Mouse (Mus musculus) lung, postnatal 36 days (tissue): ENCODE results near the gene Ear1.
"Not testable (repeated sequence)": the region's sequence is repeated elsewhere in the genome, so short reads cannot be mapped to it uniquely, and the experiment has no call there.

Experiments
- DNase-seq: peaks from one replicate; pipeline ENCODE4 v3.0.0; 2022; ENCODE audit warnings: mixed read lengths

The Ear1 gene

DNA sequence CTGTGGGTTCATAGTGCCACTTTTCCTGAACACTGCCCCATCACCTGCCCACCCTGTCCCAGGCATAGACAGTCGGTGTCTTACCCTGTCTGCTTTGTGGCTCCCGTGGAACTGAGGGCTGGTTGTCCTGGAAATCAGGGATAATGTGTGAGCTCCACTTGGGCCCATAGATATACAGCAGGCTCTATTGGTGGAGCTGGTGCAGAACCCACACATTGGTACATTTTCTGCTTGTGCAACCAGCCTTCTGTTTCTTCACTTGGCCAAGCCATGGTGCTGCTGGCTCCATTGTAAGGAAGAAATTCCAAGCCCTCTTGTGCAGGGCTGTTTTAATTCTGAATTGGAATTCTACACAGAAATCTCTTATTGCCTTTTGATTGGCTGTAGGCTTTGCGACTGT, at the start of gene Ear1:
TSS of gene Ear1 (minus strand) at position 101 of the 400 bp plus-strand sequence.
- DNase-seq: not testable (repeated sequence)

DNA sequence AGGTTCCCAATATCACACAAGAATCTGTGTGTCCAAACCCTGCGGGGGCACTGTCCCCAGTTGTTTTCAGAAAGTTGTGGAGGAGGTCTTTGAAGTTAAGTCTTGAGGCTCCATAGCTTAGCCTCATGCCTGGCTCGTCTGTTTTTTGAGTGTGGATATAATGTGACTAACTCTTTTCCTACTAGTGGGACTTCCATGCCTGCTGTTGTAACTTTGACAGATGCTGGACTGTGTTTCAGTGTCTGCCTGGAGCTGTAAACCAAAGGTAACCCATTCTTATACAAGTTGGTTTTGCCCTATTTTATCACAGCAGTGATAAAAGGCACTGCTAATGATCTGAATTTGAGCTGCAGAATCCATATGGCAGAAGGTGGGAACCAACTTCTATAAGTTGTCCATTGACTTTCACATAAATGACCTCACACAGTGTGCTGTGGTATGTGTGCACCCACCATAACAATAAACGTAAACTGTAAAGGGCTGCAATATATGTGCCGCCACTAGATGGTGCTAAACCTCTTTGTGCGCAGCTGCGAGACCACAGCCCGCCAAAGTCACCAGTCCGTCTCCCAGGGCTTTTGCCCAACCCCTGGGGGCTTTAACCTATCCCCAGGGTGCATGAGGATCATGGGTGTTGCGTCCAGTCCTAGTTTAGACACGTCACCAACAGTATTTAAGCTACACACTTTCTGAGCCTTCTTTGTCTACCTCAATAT, 49.5 kb upstream of the Ear1 start, which contains the start of gene Gm8113:
TSS of gene Gm8113 (plus strand) at position 703 of the 716 bp plus-strand sequence.
- DNase-seq: peak; percentile 80

DNA sequence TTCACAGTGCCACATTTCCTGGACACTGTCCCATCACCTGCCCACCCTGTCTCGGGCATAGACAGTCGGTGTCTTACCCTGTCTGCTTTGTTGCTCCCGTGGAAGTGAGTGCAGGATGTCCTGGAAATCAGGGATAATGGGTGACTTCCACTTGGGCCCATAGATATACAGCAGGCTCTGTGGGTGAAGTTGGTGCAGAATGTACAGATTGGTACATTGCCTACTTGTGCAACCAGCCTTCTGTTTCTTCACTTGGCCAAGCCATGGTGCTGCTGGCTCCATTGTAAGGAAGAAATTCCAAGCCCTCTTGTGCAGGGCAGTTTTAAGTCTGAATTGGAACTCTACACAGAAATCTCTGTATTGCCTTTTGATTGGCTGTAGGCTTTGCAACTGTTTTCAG, 48.1 kb upstream of the Ear1 start, which contains the start of gene Ear10:
TSS of gene Ear10 (minus strand) at position 101 of the 400 bp plus-strand sequence.
- not testable (repeated sequence) for DNase-seq

DNA sequence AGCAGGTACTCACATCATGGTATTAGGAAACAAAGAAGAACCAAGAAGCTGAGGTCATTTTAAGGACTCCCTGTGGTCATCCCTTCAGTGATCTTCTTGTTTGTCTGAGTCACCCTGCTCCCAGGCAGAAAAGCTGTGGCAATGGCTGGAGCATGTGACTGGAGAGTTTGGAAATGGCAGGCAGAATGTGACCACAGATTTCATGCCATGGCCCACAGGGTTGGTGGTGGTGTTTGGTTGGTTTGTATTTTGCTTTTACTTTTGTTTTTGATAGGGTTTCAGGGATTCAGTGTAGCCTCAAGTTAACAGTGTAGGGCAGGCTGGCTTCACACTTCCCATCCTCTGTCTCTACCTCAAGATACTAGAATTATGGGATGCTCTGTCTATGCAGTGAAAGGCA, 42.9 kb upstream of the Ear1 start:
- peak; percentile 34 for DNase-seq

DNA sequence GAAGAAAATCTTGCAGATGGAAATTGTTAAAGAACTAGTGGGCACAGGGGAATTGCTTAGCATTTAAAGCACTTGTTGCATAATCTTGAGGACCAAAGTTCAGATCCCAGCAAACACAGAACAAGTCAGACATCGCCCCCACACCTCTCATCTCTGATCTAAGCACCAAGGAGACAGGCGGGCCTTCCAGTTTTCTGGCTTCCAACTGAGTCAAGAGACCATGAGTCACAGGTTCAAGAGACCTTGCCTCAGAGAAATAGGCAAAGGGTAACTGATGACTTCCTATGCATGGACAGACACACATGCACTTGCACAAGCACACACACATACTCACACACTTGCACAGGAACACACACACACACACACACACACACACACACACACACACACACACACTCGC, 23.3 kb upstream of the Ear1 start:
- peak; percentile 23 for DNase-seq

DNA sequence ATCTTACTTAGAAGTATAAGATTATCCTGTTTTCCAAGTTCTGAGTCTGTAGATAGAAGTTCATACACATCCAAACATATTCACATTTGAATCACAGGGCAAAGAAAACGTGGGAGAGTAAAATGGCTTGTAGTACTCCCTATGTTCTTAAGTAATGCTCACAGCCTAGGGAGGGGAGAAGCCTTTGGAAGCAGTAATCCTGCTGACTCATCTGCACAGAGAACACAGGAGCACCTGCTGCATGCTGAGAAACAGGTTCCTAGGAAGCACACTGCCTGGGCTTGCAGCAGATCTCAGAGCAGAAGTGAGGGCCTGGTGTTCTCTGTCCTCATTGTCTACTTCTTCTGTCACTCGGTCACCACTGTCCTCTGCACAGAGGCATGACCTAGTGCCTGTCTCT, 20.0 kb upstream of the Ear1 start:
- not testable (repeated sequence) for DNase-seq

DNA sequence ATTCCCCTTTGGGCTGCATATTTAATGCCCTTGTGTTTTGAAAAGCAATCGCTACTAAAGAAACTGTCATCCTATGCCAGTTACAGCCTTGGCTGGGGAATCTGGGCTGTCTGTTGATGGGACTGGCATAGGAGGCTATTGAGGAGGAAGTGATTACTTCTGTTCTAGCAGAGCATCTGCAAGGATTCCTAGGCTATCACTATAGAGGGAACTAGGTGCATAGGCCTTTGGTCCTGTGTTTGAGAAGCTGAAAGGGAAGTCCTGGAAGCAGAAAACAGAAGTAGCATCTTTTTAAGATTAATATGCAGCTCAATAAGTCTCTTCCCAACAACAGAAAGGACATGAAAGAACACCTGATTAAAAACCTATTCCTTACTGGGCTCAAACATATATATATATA, 16.0 kb upstream of the Ear1 start:
- not testable (repeated sequence) for DNase-seq

DNA sequence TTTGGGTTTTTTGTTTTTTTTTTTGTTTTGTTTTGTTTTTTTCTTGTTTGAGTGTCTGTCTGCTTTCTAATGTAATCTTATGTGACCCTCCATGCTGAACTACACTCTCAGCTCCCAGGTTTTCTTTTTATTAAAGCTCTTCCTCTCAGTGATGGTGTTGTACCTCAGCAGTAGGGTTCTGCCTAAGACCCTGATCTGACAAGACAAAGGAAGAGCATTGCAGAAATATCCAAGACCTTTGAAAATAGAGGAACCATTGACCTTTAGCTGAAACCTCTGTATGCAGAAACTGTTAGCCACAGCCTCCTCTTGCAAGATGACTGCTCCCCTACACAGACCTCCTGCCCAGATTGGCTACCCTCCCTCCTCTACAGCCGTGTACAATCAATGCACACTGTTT, 10.9 kb upstream of the Ear1 start:
- DNase-seq: not testable (repeated sequence)

DNA sequence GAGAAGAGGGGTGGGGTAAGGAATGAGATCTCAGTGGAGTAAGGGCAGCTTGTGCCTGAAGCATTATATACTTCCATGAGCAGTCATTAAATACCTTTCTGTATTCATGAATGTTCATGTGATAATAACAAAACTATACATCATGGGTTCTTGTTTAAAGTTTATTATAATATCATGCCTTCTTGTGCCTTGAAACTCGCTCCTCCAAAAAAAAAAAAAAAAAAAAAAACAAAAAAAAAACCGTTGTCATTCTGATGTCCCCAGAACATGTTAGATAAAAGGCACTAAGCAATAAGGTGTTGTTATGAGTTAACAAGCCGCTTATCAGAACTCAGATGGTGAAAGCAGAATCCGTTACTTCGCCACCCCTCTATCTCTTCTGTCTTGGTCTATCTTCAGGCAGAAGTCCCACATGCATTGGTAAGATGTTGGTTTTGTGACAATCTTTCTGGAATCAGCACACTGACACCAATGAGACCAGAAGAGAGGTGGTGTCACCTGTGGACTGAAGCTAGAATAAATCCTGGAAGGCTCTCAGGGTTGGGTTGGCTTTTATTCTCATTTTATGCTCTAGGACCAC, 4.7 kb upstream of the Ear1 start:
- not testable (repeated sequence) for DNase-seq

DNA sequence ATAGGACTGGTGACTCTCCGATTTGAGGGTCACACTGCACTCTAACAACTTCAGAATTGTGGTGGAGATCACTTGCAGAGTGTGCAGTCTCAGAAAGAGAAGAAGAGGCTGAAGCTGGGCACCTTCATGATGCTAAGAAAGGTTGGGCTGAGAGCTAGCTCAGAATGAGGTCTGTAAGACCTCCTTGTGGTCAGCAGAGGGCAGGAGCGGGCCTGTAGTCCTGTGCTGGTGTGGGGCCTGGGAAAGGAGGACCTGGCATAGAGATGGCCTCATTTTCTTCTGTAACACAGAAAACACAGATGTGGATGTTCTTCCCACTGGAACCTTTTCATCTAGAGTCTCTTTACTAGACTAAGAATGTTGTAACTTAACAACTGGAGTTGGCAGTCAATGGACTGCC, 2.5 kb upstream of the Ear1 start:
- DNase-seq: not testable (repeated sequence)

DNA sequence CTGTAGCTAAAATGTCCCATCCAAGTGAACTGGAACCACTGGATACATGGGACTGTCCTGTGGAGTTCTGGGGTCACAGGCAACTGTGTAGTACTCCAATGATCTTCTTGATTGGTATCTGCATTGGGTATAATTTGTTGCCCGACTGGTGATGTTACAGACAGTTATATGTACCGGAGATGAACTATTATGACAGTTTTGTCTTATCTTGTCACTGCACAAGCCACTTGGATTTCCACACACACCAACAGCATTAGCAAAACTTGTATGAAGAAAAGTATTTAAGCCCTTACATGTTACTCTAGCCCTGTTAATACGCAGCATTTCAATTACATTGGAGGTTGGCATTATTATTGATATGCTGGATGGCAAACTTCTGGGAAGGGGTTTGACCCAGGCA, 455 bp downstream of the Ear1 start:
- not testable (repeated sequence) for DNase-seq

DNA sequence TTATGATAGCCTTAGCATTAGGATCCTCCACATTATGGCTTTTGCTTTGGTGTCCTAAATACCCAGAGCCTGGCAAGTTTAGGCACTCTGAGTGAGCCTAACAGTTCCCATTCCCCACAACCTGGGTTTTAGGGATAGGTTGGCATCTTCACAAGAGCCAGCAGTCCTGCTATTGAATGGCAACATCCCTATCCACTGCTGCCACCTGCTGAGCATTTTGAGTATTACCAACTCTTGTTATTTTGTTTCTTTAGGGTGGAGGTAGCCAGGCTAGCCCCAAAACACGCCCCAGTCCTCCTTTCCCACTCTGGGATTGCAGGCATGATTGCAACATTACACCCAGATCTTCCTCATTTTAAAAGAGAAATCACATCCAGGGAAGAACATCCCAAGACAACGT, 14.8 kb downstream of the Ear1 start:
- DNase-seq: peak; percentile 27

DNA sequence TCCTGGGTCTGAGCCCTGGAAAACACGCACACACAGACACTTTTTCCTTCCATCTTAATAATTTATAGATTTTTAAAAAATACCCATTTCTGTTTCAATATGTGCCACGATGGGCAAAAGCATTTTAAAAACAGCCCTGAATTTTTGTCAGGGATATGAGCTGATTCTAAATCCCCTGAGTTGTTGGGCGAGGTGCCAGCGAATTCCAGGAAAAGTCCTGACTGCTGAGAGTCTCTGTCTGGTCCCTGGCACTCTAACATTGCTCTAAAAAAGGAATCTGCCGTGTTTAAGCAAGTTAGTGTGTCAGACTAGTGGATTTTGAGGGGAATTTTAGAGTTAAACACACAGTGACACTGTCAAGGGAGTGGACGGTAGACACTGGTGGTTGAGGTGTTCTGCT, 15.9 kb downstream of the Ear1 start:
- peak; percentile 1 for DNase-seq

DNA sequence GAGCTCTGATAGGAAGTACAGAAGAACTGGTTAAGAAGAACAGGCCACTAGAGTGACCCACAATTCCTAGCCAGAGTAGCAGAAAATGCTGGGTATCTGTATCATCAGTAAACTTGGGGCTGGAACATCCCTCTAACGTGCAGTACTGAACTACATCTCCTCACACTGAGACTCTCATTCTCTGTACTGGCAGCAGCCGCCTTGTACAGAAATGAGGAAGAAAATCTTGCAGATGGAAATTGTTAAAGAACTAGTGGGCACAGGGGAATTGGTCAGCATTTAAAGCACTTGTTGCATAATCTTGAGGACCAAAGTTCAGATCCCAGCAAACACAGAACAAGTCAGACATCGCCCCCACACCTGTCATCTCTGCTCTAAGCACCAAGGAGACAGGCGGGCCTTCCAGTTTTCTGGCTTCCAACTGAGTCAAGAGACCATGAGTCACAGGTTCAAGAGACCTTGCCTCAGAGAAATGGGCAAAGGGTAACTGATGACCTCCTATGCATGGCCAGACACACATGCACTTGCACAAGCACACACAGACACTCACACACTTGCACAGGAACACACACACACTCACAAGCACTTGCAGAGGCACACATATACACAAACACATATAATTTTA, 31.3 kb downstream of the Ear1 start:
- peak; percentile 15 for DNase-seq

DNA sequence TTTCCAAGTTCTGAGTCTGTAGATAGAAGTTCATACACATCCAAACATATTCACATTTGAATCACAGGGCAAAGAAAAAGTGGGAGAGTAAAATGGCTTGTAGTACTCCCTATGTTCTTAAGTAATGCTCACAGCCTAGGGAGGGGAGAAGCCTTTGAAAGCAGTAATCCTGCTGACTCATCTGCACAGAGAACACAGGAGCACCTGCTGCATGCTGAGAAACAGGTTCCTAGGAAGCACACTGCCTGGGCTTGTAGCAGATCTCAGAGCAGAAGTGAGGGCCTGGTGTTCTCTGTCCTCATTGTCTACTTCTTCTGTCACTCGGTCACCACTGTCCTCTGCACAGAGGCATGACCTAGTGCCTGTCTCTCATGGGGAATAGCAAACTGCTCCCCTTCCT, 34.3 kb downstream of the Ear1 start:
- not testable (repeated sequence) for DNase-seq

DNA sequence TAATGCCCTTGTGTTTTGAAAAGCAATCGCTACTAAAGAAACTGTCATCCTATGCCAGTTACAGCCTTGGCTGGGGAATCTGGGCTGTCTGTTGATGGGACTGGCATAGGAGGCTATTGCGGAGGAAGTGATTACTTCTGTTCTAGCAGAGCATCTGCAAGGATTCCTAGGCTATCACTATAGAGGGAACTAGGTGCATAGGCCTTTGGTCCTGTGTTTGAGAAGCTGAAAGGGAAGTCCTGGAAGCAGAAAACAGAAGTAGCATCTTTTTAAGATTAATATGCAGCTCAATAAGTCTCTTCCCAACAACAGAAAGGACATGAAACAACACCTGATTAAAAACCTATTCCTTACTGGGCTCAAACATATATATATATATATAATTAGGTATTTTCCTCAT, 40.0 kb downstream of the Ear1 start:
- DNase-seq: not testable (repeated sequence)

DNA sequence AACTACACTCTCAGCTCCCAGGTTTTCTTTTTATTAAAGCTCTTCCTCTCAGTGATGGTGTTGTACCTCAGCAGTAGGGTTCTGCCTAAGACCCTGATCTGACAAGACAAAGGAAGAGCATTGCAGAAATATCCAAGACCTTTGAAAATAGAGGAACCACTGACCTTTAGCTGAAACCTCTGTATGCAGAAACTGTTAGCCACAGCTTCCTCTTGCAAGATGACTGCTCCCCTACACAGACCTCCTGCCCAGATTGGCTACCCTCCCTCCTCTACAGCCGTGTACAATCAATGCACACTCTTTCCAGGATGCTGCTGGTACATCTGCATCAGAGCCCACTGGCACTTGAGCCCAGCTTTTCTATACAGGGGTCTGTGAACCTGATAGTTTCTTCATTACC, 44.9 kb downstream of the Ear1 start:
- peak; percentile 10 for DNase-seq

DNA sequence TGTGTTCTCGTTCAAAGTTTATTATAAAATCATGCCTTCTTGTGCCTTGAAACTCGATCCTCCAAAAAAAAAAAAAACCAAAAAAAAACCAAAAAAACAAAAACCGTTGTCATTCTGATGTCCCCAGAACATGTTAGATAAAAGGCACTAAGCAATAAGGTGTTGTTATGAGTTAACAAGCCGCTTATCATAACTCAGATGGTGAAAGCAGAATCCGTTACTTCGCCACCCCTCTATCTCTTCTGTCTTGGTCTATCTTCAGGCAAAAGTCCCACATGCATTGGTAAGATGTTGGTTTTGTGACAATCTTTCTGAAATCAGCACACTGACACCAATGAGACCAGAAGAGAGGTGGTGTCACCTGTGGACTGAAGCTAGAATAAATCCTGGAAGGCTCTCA, 51.1 kb downstream of the Ear1 start:
- DNase-seq: not testable (repeated sequence)

DNA sequence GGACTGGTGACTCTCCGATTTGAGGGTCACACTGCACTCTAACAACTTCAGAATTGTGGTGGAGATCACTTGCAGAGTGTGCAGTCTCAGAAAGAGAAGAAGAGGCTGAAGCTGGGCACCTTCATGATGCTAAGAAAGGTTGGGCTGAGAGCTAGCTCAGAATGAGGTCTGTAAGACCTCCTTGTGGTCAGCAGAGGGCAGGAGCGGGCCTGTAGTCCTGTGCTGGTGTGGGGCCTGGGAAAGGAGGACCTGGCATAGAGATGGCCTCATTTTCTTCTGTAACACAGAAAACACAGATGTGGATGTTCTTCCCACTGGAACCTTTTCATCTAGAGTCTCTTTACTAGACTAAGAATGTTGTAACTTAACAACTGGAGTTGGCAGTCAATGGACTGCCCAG, 53.4 kb downstream of the Ear1 start:
- DNase-seq: not testable (repeated sequence)

DNA sequence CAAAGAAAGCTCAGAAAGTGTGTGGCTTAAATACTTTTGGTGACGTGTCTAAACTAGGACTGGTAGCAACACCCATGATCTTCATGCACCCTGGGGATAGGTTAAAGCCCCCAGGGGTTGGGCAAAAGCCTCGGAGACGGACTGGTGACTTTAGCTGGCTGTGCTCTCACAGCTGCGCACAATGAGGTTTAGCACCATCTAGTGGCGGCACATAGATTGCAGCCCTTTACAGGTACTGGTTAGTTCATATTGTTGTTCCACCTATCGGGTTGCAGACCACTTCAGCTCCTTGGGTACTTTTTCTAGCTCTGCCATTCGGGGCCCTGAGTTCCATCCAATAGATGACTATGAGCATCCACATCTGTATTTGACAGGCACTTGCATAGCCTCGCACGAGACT, 62.9 kb downstream of the Ear1 start:
- peak; percentile 52 for DNase-seq

DNA sequence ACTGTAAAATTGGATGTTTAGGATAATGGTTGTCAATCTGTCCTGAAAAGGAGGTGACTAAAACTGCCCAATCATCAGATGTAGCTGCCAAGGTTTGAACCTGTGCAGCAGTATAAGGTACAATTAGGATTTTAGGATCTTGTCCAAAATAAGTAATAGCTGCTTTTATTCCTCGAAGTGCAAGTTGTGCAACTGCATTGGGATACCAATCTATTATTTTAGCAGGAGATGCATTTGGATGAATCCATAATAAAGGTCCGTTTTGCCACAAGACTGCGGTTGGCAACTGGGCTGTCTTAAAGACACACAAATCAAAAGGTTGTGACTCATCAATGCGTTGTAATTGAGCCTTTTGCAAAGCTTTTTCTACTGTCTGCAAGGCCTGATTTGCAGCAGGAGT, 67.2 kb downstream of the Ear1 start:
- DNase-seq: not testable (repeated sequence)

DNA sequence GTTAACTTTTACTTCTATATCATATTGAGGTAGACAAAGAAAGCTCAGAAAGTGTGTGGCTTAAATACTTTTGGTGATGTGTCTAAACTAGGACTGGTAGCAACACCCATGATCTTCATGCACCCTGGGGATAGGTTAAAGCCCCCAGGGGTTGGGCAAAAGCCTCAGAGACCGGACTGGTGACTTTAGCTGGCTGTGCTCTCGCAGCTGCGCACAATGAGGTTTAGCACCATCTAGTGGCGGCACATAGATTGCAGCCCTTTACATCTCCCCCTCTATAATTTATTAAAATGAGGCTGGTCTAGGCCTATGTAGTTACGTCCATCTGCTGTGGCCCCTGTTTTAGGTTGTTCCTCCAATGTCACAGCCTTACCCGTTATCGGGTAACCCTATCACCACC, 70.9 kb downstream of the Ear1 start:
- not testable (repeated sequence) for DNase-seq

DNA sequence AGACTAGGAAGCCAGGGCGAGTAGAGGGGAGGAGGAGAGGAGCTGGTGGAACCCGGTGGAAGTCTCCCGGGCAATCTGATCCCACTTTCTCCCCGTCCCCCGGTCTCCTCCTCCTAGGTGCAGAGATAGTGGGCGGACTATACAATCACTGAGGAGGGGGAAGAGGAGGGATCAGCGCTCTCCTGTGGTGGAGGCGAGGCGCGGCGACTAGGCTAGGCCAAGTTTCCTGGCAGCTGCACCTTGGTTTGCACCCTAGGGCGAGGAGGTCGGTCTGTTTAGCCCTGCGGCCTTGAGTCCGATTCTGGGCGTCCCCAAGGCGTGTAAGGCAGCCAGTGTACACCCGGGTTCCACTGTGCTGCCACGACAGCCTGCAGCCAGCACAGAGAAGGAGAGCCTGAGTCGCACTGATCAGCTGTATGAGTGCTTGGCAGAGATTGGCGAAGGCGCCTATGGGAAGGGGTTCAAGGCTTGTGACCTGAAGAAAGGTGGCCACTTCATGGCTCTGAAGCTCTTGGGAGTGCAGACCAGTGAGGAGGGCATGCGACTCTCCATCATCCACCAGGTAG, 78.3 kb downstream of the Ear1 start:
- not testable (repeated sequence) for DNase-seq
